Mouse (Mus musculus) heart, adult 2 months (tissue): ENCODE data around the gene Cd200.

Experiments used
- CTCF ChIP-seq: fragments of 200-600 bp; IDR thresholded peaks from 2 replicates; pipeline ENCODE4 v1.8.1; 2022; ENCODE audit warnings: antibody characterized with exemption, mild to moderate bottlenecking, moderate library complexity
- EP300 ChIP-seq: fragments of 200-500 bp; IDR thresholded peaks from 2 replicates; pipeline ENCODE4 v1.6.1; 2011; ENCODE audit warnings: low read depth, low read length, control low read depth; ENCODE audit not compliant: insufficient read depth
- POLR2A ChIP-seq: fragments of 200-500 bp; IDR thresholded peaks from 2 replicates; pipeline ENCODE4 v1.6.1; 2011; ENCODE audit warnings: mild to moderate bottlenecking, low read depth, low read length, control low read depth; ENCODE audit not compliant: insufficient read depth

DNA sequence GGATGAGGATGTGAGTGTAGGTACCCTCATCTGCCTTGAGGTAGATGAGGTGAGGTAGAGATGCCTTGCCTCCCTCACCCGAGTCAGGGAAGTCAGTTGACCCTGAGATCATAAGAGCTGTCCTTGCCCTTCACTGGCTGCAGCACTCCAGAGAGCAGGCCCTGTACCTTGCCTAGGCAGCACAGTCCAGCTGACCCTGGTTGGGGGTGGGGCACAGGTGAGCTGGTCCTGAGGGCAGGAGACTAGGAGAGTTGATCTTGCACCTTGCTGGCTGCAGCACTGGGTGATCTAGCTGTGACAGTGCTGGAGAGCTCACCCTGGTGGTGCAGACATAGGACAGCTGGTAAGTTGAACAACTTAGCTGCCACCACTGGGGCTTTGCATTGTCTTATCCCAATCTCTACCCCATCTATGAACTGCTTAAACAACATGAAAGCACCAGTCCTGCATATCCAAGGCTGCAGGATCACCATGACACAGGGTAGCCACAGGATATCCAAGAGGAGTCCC is 28.4 kb upstream of the Cd200 start:
- TF ChIP-seq CTCF, result no peak
- TF ChIP-seq POLR2A, result no peak
- no peak for TF ChIP-seq EP300
